Mouse (Mus musculus): ENCODE data around the gene Fitm2. TPM values are rescaled to one million over a fixed set of nuclear protein-coding genes. Genes with fewer than 3 reads are reported as not detected.
A peak's percentile ranks its signal among the peaks of the same experiment; 100 is the strongest.

Gene Fitm2
- total and polyA plus RNA-seq, 3 experiments: 6.6 to 60.9 (median 10.6) TPM

DNA sequence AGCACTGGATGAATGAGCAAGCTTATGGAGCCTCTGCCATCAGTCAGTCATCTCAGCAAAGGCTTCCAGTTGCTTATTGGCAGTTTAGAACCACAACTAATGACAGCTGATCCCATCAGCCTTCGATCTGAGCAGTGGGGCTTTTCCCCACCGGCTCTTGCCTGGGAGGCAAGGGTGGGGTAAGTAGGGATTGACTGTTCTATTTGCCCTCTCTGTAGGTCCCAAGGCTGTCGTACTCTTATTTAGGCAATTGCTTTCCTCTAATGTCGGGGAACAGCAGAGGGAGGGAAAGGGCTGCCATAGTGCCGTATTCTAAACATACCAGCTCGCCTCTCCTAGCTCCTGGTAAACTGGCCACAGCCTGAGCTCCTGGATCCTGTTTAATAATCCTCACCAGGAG, 47.8 kb downstream of the Fitm2 start, which contains the start of gene Oser1:
Gene Oser1, minus strand, starts transcription at position 101 of the 400 bp plus-strand sequence.
- H3K9me3 ChIP-seq (replicated peaks; ENCODE audit: insufficient read depth, low read length): no peaks in the 10 kb centered on the region

DNA sequence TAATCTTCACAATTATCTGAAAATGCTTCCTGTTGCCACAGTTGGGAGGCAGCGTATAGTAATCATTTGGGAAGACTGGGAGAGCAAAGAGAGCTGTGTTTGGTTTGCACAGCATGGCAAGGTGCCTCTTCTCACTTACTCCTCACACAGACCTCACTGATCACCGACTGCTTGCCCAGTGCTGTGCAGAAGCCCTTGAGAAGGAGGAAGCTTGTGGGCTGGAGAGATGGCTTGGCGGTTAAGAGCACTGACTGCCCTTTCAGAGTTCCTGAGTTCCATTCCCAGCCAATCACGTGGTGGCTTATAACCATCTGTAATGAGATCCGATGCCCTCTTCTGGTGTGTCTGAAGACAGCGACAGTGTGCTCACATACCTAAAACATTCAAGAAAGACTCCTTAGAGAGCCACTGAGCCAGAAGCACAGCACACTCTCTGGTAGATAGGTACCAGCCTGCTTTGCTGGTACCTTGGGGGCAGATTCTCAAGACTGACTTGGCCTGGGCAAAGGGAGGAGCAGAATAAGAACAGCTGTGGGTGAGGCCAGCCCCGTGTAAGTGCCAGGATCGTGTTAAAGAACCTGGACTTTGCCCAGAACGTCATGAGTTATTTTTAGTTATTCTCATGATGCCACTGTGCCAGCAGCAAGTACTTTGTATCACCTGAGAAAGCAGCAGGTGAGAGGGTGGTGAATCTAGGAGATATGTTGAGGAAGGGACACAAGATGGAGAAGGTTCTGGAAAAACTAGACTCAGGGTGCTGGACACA, 49.4 kb downstream of the Fitm2 start:
- H3K4me1 ChIP-seq (ENCODE audit: control insufficient read depth in 1 of 2, insufficient read depth in 2 of 2, low read length in 2 of 2): peaks cover 4 to 7% of the 10 kb centered on the region in 2 experiments; a peak in 3 of 4 replicates
- H3K4me3 ChIP-seq (ENCODE audit: control insufficient read depth in 1 of 2, insufficient read depth in 1 of 2, low read depth in 2 of 2, low read length in 2 of 2): no peak overlapping the region
- TF ChIP-seq CTCF (IDR thresholded peaks at IDR 0.05 in 2 of 3, conservative IDR thresholded peaks at IDR 0.05 in 1 of 3; ENCODE audit: control insufficient read depth in 1 of 3, insufficient read depth in 1 of 3, low read depth in 2 of 3, low read length in 3 of 3, poor library complexity in 1 of 3, severe bottlenecking in 1 of 3) (peak in 1 of 3 experiments; percentile 0; a peak in 1 of 6 replicates), USF1 (IDR thresholded peaks at IDR 0.05; ENCODE audit: low read depth, low read length) (0 out of 2 replicates have a peak, but pooled peaks have one; percentile 25), TCF12 (IDR thresholded peaks at IDR 0.05; ENCODE audit: low read depth, low read length) (no peak), TBP (IDR thresholded peaks at IDR 0.05; ENCODE audit: low read depth, low read length) (no peak), BHLHE40 (IDR thresholded peaks at IDR 0.05; ENCODE audit: borderline replicate concordance, low read depth, low read length) (no peak)
- DNase-seq (ENCODE audit: low read depth, low spot score): no peak
- H3K9me3 ChIP-seq (replicated peaks; ENCODE audit: insufficient read depth, low read length): no peaks in the 10 kb centered on the region
- H3K9ac ChIP-seq (ENCODE audit: control insufficient read depth, low read depth, low read length, poor library complexity, severe bottlenecking): no peak overlapping the region
- H3K27me3 ChIP-seq (ENCODE audit: control insufficient read depth in 1 of 2, insufficient read depth in 2 of 2, low read length in 2 of 2): no peaks in the 10 kb centered on the region
- H3K36me3 ChIP-seq (ENCODE audit: control insufficient read depth in 1 of 2, insufficient read depth in 2 of 2, low read length in 2 of 2): peaks cover 0 to 11% of the 10 kb centered on the region in 2 experiments; a peak in 2 of 4 replicates
- H3K79me2 ChIP-seq (ENCODE audit: control insufficient read depth, insufficient read depth, low read length, poor library complexity): peaks cover 24% of the 10 kb centered on the region
- no peak overlapping the region for H3K27ac ChIP-seq (ENCODE audit: control insufficient read depth, low read depth, low read length)

More for the DNA sequence above, 47.8 kb downstream of the Fitm2 start, which contains the start of gene Oser1:
- H3K27me3 ChIP-seq (ENCODE audit: control insufficient read depth in 1 of 2, insufficient read depth in 2 of 2, low read length in 2 of 2): no peaks in the 10 kb centered on the region
- TF ChIP-seq ZNF384 (IDR thresholded peaks at IDR 0.05; ENCODE audit: low read depth, low read length): no peak
- TF ChIP-seq ZKSCAN1 (IDR thresholded peaks at IDR 0.05; ENCODE audit: low read depth, low read length): no peak
- TF ChIP-seq POLR2A (IDR thresholded peaks at IDR 0.05; ENCODE audit: control insufficient read depth in 1 of 2, insufficient read depth in 1 of 2, low read depth in 1 of 2, low read length in 2 of 2, poor library complexity in 1 of 2): no peak
- no peak for TF ChIP-seq MAFK (IDR thresholded peaks at IDR 0.05; ENCODE audit: borderline replicate concordance, low read depth, low read length)
- no peak for TF ChIP-seq USF2 (IDR thresholded peaks at IDR 0.05; ENCODE audit: borderline replicate concordance in 1 of 2, insufficient read depth in 1 of 2, low read depth in 1 of 2, low read length in 2 of 2)
- no peak for TF ChIP-seq POLR2AphosphoS5 (IDR thresholded peaks at IDR 0.05; ENCODE audit: borderline replicate concordance, low read depth, low read length)
- no peak for TF ChIP-seq KAT2A (conservative IDR thresholded peaks at IDR 0.05; ENCODE audit: low read depth, low read length)
- TF ChIP-seq MAZ (IDR thresholded peaks at IDR 0.05; ENCODE audit: low read depth, low read length): no peak
- TF ChIP-seq TBP (IDR thresholded peaks at IDR 0.05; ENCODE audit: low read depth, low read length): no peak
- no peak for TF ChIP-seq MAX (IDR thresholded peaks at IDR 0.05; ENCODE audit: low read length)
- TF ChIP-seq NRF1 (IDR thresholded peaks at IDR 0.05; ENCODE audit: insufficient read depth, low read depth, low read length, poor library complexity, severe bottlenecking): no peak
- TF ChIP-seq BHLHE40 (IDR thresholded peaks at IDR 0.05; ENCODE audit: borderline replicate concordance, low read depth, low read length): no peak
- TF ChIP-seq TCF12 (IDR thresholded peaks at IDR 0.05; ENCODE audit: low read depth, low read length): no peak
- TF ChIP-seq ELF1 (IDR thresholded peaks at IDR 0.05; ENCODE audit: low read depth, low read length): no peak
- no peak for TF ChIP-seq ZC3H11A (IDR thresholded peaks at IDR 0.05; ENCODE audit: low read depth, low read length)
- no peak for TF ChIP-seq GABPA (IDR thresholded peaks at IDR 0.05; ENCODE audit: low read depth, low read length)
- no peak for TF ChIP-seq SMC3 (IDR thresholded peaks at IDR 0.05; ENCODE audit: low read depth, low read length)
- no peak for TF ChIP-seq CHD1 (IDR thresholded peaks at IDR 0.05; ENCODE audit: low read depth, low read length)
- no peak for TF ChIP-seq EP300 (IDR thresholded peaks at IDR 0.05; ENCODE audit: low read depth in 1 of 2, low read length in 2 of 2)
- TF ChIP-seq NELFE (IDR thresholded peaks at IDR 0.05; ENCODE audit: low read depth, low read length): no peak
- H3K4me3 ChIP-seq (ENCODE audit: control insufficient read depth in 1 of 2, insufficient read depth in 1 of 2, low read depth in 2 of 2, low read length in 2 of 2): no peak within 1 kb of the TSS
- DNase-seq (ENCODE audit: low read depth, low spot score): no peak
- H3K9ac ChIP-seq (ENCODE audit: control insufficient read depth, low read depth, low read length, poor library complexity, severe bottlenecking): no peak within 1 kb of the TSS
- peaks cover 0 to 9% of the 10 kb centered on the region in 2 experiments; a peak in 2 of 4 replicates for H3K36me3 ChIP-seq (ENCODE audit: control insufficient read depth in 1 of 2, insufficient read depth in 2 of 2, low read length in 2 of 2)
- peaks cover 4 to 7% of the 10 kb centered on the region in 2 experiments; a peak in 3 of 4 replicates for H3K4me1 ChIP-seq (ENCODE audit: control insufficient read depth in 1 of 2, insufficient read depth in 2 of 2, low read length in 2 of 2)
- no peak within 1 kb of the TSS for H3K27ac ChIP-seq (ENCODE audit: control insufficient read depth, low read depth, low read length)
- H3K79me2 ChIP-seq (ENCODE audit: control insufficient read depth, insufficient read depth, low read length, poor library complexity): peaks cover 12% of the 10 kb centered on the region
